Mouse (Mus musculus) kidney, embryonic 15.5 days (tissue): ENCODE data around the gene D630003M21Rik. TPM values are rescaled to one million over a fixed set of nuclear protein-coding genes. Genes with fewer than 3 reads are reported as not detected.

Source experiments
- ATAC-seq: fragments of 200-750 bp; cut with Nextera tagmentation; replicated peaks from 2 replicates; pipeline ENCODE4 v1.8.0; 2017; ENCODE audit warnings: moderate TSS enrichment; ENCODE audit not compliant: low FRiP score
- H3K27ac ChIP-seq: fragments of 300-500 bp; sonication (generic); 2 replicates; pipeline ENCODE4 v1.5.1; 2015; ENCODE audit warnings: mild to moderate bottlenecking, inconsistent platforms
- H3K27me3 ChIP-seq: fragments of 300-500 bp; sonication (generic); 2 replicates; pipeline ENCODE4 v1.6.1; 2015; ENCODE audit warnings: inconsistent platforms
- H3K36me3 ChIP-seq: fragments of 300-500 bp; sonication (generic); 2 replicates; pipeline ENCODE4 v1.6.1; 2015; ENCODE audit warnings: inconsistent platforms
- H3K4me1 ChIP-seq: fragments of 300-500 bp; sonication (generic); 2 replicates; pipeline ENCODE4 v1.6.1; 2015; ENCODE audit warnings: inconsistent platforms
- H3K4me2 ChIP-seq: fragments of 300-500 bp; sonication (generic); 2 replicates; pipeline ENCODE4 v1.6.1; 2015; ENCODE audit warnings: moderate library complexity, mild to moderate bottlenecking, inconsistent platforms
- H3K4me3 ChIP-seq: fragments of 300-500 bp; sonication (generic); replicated peaks from 2 replicates; pipeline ENCODE4 v1.5.1; 2015; ENCODE audit warnings: mild to moderate bottlenecking, inconsistent platforms
- H3K9ac ChIP-seq: fragments of 300-500 bp; sonication (generic); 2 replicates; pipeline ENCODE4 v1.6.1; 2015; ENCODE audit warnings: mild to moderate bottlenecking, inconsistent platforms
- H3K9me3 ChIP-seq: fragments of 300-500 bp; sonication (generic); replicated peaks from 2 replicates; pipeline ENCODE4 v1.6.1; 2016; ENCODE audit warnings: inconsistent platforms
- WGBS: fragments of 180-500 bp; shearing (Covaris S2); methylation state at CpG from one replicate; pipeline ENCODE4 v1.1.7; 2015; ENCODE audit warnings: mixed read lengths; 5-methylcytosine and 5-hydroxymethylcytosine counted together
- polyA plus RNA-seq: library from polyadenylated mRNA; unstranded; fragments of >200 nt; fragmentation: Nextera tagmentation; extraction: Ambion mirVana; gene quantifications from 2 replicates; pipeline ENCODE4 v1.2.1, GENCODE M21; 2015

Gene D630003M21Rik
- polyA plus RNA-seq, 1 experiment from 2014 or later: 7.7 TPM

GRCm38 (mm10) chr2:158253806-158254205 is 24.8 kb upstream of the D630003M21Rik start:
- 86% methylated on average over 5 of the region's 5 CpGs for WGBS
- H3K4me3 ChIP-seq: no peak overlapping the region
- H3K27me3 ChIP-seq: no peaks in the 10 kb centered on the region
- H3K36me3 ChIP-seq: no peaks in the 10 kb centered on the region
- H3K9ac ChIP-seq: no peak overlapping the region
- H3K4me2 ChIP-seq: no peak overlapping the region
- peaks cover 24% of the 10 kb centered on the region for H3K4me1 ChIP-seq
- no peak overlapping the region for H3K27ac ChIP-seq
- H3K9me3 ChIP-seq: no peaks in the 10 kb centered on the region
- ATAC-seq: no peak

- H3K4me1 ChIP-seq: 0 out of 2 replicates have a peak, but pooled peaks cover 4% of the 10 kb centered on the region
- no peak for ATAC-seq
- 74% methylated on average over 4 of the region's 4 CpGs for WGBS
- H3K27ac ChIP-seq: no peak overlapping the region
- H3K27me3 ChIP-seq: no peaks in the 10 kb centered on the region
- H3K36me3 ChIP-seq: no peaks in the 10 kb centered on the region
- no peak overlapping the region for H3K4me3 ChIP-seq
- no peak overlapping the region for H3K4me2 ChIP-seq
- H3K9me3 ChIP-seq: no peaks in the 10 kb centered on the region
- H3K9ac ChIP-seq: no peak overlapping the region
These were observed 21.5 kb upstream of the D630003M21Rik start for GRCm38 (mm10) chr2:158250558-158250957.

- ATAC-seq: no peak
- WGBS: 48% methylated on average over 7 of the region's 7 CpGs
- no peaks in the 10 kb centered on the region for H3K27me3 ChIP-seq
These were observed 19.3 kb upstream of the D630003M21Rik start for GRCm38 (mm10) chr2:158248318-158248717.

DNA sequence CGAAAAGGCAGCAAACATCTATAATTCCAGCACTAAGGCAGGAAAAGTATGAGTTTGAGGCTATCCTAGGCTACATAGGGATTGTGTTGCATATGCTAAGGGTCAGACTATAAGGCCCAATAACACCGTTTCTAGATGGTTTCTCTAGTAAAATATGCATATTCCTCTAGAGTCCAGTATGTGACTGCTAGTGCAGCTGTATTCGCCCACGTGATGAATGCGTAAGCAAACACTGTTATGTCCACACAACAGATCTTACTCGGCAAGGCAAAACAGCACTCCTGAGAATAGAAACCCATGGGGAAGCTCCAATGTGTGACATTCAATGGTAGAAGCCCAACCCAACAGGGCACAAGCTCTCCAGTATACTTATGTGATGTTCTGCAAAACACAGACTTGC is 18.8 kb upstream of the D630003M21Rik start:
- no peaks in the 10 kb centered on the region for H3K9me3 ChIP-seq
- no peak overlapping the region for H3K4me2 ChIP-seq
- no peaks in the 10 kb centered on the region for H3K36me3 ChIP-seq
- no peak overlapping the region for H3K27ac ChIP-seq
- WGBS: 82% methylated on average over 6 of the region's 6 CpGs
- H3K27me3 ChIP-seq: no peaks in the 10 kb centered on the region
- H3K4me1 ChIP-seq: peaks cover 15% of the 10 kb centered on the region
- no peak overlapping the region for H3K9ac ChIP-seq
- ATAC-seq: no peak
- H3K4me3 ChIP-seq: no peak overlapping the region

More at GRCm38 (mm10) chr2:158248318-158248717, 19.3 kb upstream of the D630003M21Rik start:
- no peaks in the 10 kb centered on the region for H3K9me3 ChIP-seq
- no peak overlapping the region for H3K27ac ChIP-seq
- peaks cover 11% of the 10 kb centered on the region for H3K4me1 ChIP-seq
- H3K36me3 ChIP-seq: no peaks in the 10 kb centered on the region
- no peak overlapping the region for H3K9ac ChIP-seq
- no peak overlapping the region for H3K4me2 ChIP-seq
- no peak overlapping the region for H3K4me3 ChIP-seq

GRCm38 (mm10) chr2:158245072-158245817 is 16.2 kb upstream of the D630003M21Rik start:
- Histone ChIP-seq H3K9me3 (no peaks in the 10 kb centered on the region), H3K4me1 (peaks cover 15% of the 10 kb centered on the region), H3K27ac (no peak overlapping the region), H3K36me3 (no peaks in the 10 kb centered on the region), H3K9ac (no peak overlapping the region), H3K27me3 (no peaks in the 10 kb centered on the region), H3K4me3 (no peak overlapping the region), H3K4me2 (no peak overlapping the region)
- WGBS: 73% methylated on average over 4 of the region's 4 CpGs
- no peak for ATAC-seq

GRCm38 (mm10) chr2:158243129-158243870 is 14.3 kb upstream of the D630003M21Rik start:
- 72% methylated on average over 18 of the region's 18 CpGs for whole genome bisulfite sequencing
- peaks cover 12% of the 10 kb centered on the region for H3K4me1 ChIP-seq
- H3K27ac ChIP-seq: no peak overlapping the region
- no peak overlapping the region for H3K4me3 ChIP-seq
- ATAC-seq: 0 out of 2 replicates have a peak, but pooled peaks have one; percentile 22
- no peaks in the 10 kb centered on the region for H3K9me3 ChIP-seq
- no peak overlapping the region for H3K4me2 ChIP-seq
- no peak overlapping the region for H3K9ac ChIP-seq
- H3K27me3 ChIP-seq: no peaks in the 10 kb centered on the region
- no peaks in the 10 kb centered on the region for H3K36me3 ChIP-seq

DNA sequence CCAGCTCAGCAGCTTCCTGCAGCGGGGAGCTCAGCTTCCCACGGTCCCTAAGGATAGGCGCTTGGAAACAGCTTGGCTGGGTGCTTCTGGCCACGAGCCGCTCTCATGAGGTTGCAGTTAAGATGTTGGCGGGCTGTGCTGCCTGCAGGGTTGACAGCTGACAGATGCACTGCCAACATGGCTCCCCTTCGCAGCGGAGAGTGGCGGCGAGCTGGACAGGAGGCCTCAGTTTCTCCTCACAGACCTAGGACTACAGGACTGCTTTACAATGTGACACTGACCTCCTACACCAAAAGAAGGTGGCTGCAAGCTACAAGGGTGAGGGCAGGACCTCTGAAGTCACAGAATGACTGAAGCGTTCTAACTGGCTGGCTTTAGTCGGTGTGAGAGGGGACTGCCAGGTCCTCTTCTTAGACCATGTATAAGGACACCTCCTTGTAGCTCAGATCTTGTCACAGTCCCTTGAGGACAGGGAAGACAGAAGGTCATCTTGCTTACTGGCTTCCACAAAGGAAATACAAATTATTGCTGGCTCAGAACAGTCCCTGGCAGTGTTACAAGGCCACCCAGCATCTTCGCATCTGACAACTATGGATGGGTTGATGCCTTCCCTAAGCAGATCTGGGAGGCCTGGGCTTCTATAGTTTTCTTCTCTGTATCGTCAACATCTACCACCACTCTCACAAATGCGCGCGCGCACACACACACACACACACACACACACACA is 13.3 kb upstream of the D630003M21Rik start:
- 86% methylated on average over 18 of the region's 18 CpGs for WGBS
- H3K9me3 ChIP-seq: no peaks in the 10 kb centered on the region
- no peak overlapping the region for H3K9ac ChIP-seq
- no peaks in the 10 kb centered on the region for H3K27me3 ChIP-seq
- no peak overlapping the region for H3K4me2 ChIP-seq
- H3K27ac ChIP-seq: no peak overlapping the region
- peaks cover 11% of the 10 kb centered on the region for H3K4me1 ChIP-seq
- ATAC-seq: no peak
- H3K36me3 ChIP-seq: no peaks in the 10 kb centered on the region
- H3K4me3 ChIP-seq: no peak overlapping the region

DNA sequence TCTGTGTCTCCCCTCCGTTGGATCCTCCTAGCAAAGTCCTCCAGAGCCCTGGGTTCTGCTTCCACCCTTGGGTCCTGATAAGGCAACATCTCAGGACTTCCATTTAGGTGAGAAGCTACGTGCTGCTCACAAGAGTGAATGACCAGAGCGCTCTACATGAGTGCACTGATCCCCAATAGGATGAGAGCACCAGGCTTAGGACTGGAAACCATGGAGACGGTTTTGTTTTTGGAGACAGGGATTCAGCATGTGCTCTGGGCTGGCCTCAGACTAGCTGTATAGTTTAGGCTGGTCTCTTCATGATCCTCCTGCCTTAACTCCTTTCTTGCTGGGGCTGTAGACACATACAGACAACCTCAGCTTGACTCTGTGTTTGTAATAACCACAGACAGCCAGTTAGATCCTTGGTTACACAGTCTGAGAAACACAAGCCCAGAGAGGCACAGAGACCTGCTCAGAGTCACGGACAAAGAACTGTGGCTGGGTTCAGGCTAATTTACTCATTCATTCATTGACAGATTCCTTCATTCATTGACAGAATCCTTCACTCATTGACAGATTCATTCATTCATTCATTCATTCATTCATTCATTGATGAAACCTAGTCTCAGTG is 12.2 kb upstream of the D630003M21Rik start:
- Histone ChIP-seq H3K27ac (no peak overlapping the region), H3K4me1 (peaks cover 11% of the 10 kb centered on the region), H3K9me3 (no peaks in the 10 kb centered on the region), H3K4me2 (no peak overlapping the region), H3K4me3 (no peak overlapping the region), H3K36me3 (no peaks in the 10 kb centered on the region), H3K27me3 (no peaks in the 10 kb centered on the region), H3K9ac (no peak overlapping the region)
- WGBS: 65% methylated on average over 5 of the region's 5 CpGs
- ATAC-seq: peak; percentile 66; the same call in 1 of the 2 replicates

DNA sequence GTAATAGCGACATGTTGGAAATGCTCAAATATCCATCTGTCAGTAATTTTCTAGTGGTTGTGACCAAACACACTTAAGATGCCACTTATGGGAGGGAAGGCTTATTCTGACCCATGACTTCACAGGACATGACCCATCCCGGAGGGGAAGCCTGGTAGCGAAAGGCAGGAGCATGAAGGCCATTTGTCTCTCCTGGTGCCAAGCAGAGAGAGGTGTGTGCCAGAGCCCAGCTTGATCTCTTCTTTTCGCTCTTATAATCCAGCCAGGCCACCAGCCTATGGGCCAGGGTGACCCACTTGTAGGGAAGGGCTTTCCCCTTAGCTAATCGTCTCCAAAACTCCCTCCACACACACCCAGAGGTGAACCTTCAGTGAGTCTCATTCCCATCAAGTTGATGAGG is 9.1 kb upstream of the D630003M21Rik start:
- no peak for ATAC-seq
- H3K4me3 ChIP-seq: no peak overlapping the region

DNA sequence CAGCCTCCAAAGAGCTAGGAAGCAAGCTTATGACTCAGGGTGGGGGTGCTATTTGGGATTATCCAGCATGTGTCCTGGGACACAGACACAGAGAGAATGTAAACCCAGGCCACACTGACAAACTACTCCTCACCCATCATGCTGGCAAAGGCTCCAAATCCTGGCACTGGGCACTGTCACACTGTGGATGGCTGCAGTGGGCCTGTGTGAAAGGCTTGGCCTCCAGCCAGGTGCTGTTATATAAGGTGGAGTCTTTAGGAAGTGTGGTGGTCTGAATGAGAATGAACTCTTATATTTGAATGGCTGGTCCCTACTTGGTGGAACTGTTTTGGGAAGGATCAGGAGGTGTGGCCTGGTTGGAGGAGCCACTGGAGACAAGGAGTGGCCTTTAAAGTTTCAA is 7.7 kb upstream of the D630003M21Rik start:
- Histone ChIP-seq H3K9ac (no peak overlapping the region), H3K36me3 (no peaks in the 10 kb centered on the region), H3K27ac (no peak overlapping the region), H3K27me3 (no peaks in the 10 kb centered on the region), H3K4me3 (no peak overlapping the region), H3K9me3 (no peaks in the 10 kb centered on the region), H3K4me2 (no peak overlapping the region), H3K4me1 (peaks cover 6% of the 10 kb centered on the region)
- no peak for ATAC-seq

More for the DNA sequence above, 9.1 kb upstream of the D630003M21Rik start:
- WGBS: 86% methylated on average over 5 of the region's 5 CpGs
- Histone ChIP-seq H3K4me1 (peaks cover 2% of the 10 kb centered on the region), H3K27ac (no peak overlapping the region), H3K9ac (no peak overlapping the region), H3K4me2 (no peak overlapping the region), H3K36me3 (no peaks in the 10 kb centered on the region), H3K9me3 (no peaks in the 10 kb centered on the region), H3K27me3 (no peaks in the 10 kb centered on the region)

DNA sequence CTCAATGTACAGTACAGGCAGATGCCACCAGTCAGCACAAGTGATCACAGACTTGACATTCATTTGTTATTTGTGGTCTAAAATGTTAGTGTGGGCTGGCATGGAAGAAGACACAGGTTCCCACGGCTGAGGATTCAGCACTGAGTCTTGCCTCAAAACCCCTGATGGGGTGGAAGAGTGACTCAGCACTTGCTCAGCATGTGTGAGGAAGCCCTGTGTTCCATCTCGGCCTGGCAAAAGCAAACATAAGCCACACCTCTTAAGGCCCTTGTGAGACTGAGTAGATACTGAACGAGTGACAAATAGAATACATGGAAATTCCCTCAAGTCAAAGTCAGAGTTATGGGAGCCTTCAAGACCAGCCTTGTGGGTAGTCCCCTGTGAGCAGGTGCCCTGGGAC is 4.1 kb upstream of the D630003M21Rik start:
- Histone ChIP-seq H3K4me2 (no peak overlapping the region), H3K27ac (no peak overlapping the region), H3K4me3 (no peak overlapping the region), H3K36me3 (no peaks in the 10 kb centered on the region), H3K9me3 (no peaks in the 10 kb centered on the region), H3K27me3 (peaks cover 6% of the 10 kb centered on the region; the same call in 1 of the 2 replicates), H3K4me1 (peaks cover 35% of the 10 kb centered on the region), H3K9ac (no peak overlapping the region)
- 78% methylated on average over 3 of the region's 3 CpGs for WGBS
- ATAC-seq: no peak
